Mouse (Mus musculus): ENCODE measurements around the gene Olfr1178.

DNA sequence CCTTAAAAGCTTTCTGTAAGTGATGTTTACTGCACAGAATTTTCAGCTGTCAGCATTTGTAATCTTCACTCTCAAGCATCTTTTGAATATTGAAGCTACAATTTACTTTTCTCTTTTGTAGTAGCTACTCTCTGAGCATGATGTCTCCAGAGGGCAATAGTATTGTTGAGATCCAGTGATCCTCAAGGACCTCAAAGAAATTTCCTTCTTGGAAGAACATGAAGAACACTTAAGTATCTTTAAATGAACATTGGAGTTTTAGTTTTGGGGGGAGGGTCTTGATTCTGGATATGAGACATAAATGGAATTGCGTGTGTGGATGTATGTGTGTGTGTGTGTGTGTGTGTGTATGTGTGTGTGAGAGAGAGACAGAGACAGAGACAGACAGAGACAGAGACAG lies 62.2 kb downstream of the Olfr1178 start, which contains the start of gene Gm13757:
- TF ChIP-seq CTCF (IDR thresholded peaks at IDR 0.05), result no peak
- TF ChIP-seq EP300 (IDR thresholded peaks at IDR 0.05), result no peak
